ENCODE assay signal across 9 mouse cellular contexts in genomic region chr5:92239333-92240232, GRCm38 (mm10). TPM values are rescaled to one million over a fixed set of nuclear protein-coding genes. Genes with fewer than 3 reads are reported as not detected.
A peak's percentile ranks its signal among the peaks of the same experiment; 100 is the strongest.
DNase-seq lines count a peak whose midpoint lies in the region; ATAC-seq and TF ChIP-seq lines count a peak whose summit lies in the region.
"Had no signal": no experiment of that assay in that cellular context is flagged by ENCODE, and none has a peak within 500 bp of the region (broad histone marks: within the 10 kb centered on the region; RNA-seq: fewer than 3 reads in every experiment).

No protein-coding gene starts in this region.

- no peaks in the 10 kb centered on the region for H3K9me3 ChIP-seq in intestine, embryonic 15.5 days

- H3K79me2 ChIP-seq in heart, adult 2 months (replicated peaks; ENCODE audit: control insufficient read depth, insufficient read depth, low read length): no peaks in the 10 kb centered on the region

- no peak overlapping the region for H3K27ac ChIP-seq in heart, adult 2 months
- H3K27ac ChIP-seq in intestine, embryonic 15.5 days: no peak overlapping the region

- intact Hi-C loops in heart, adult 2 months (cut with DNase I): no loop called here
- intact Hi-C loops in heart, postnatal 25 days (cut with DNase I): loop anchor here (2.0 to 10.0 kb wide), 2 partner anchors 45 to 775 kb away; no protein-coding TSS in a partner anchor

- H3K4me1 ChIP-seq in heart, adult 2 months (ENCODE audit: control insufficient read depth, insufficient read depth, low read length): no peaks in the 10 kb centered on the region
- no peaks in the 10 kb centered on the region for H3K4me1 ChIP-seq in intestine, embryonic 15.5 days (replicated peaks)

- TF ChIP-seq POLR2A in heart, adult 2 months (IDR thresholded peaks at IDR 0.05; ENCODE audit: insufficient read depth, low read depth, low read length): no peak

- H3K4me2 ChIP-seq in intestine, embryonic 15.5 days (replicated peaks): peak overlapping the region; percentile 37

- TF ChIP-seq EP300 in heart, adult 2 months (IDR thresholded peaks at IDR 0.05; ENCODE audit: insufficient read depth, low read depth, low read length): no peak

- 40% methylated on average over 29 of the region's 29 CpGs for WGBS in heart, adult 2 months
- WGBS in intestine, embryonic 15.5 days: 50% methylated on average over 29 of the region's 29 CpGs

- peak; percentile 38 to 64 for DNase-seq in heart, adult 2 months
- DNase-seq in heart, postnatal 25 days (ENCODE audit: low spot score): no peak
- peak; percentile 44 to 75 for DNase-seq in cerebellum, postnatal 4 days (ENCODE audit: low spot score in 2 of 2)
- peak; percentile 22 to 24 for DNase-seq in gastrocnemius, adult 8-10 months (ENCODE audit: low spot score in 2 of 2)
- peak; percentile 55 to 59 for DNase-seq in left cerebral cortex, adult 8-10 months (ENCODE audit: low spot score in 2 of 2)
- peak; percentile 24 for DNase-seq in skeletal muscle tissue, adult 2 months (ENCODE audit: low read depth, low spot score)

- no peak overlapping the region for H3K4me3 ChIP-seq in heart, adult 2 months
- H3K4me3 ChIP-seq in intestine, embryonic 15.5 days (replicated peaks): no peak overlapping the region

- H3K9ac ChIP-seq in heart, adult 2 months (ENCODE audit: low read depth, low read length): no peak overlapping the region
- H3K9ac ChIP-seq in intestine, embryonic 15.5 days: no peak overlapping the region

- ATAC-seq in intestine, embryonic 15.5 days: peak; percentile 55
- peak; percentile 68 for ATAC-seq in megakaryocyte-erythroid progenitor cell, adult 5-6 weeks (replicated peaks; ENCODE audit: low FRiP score, low TSS enrichment, poor library complexity, severe bottlenecking)

- peak; percentile 80 for TF ChIP-seq CTCF in heart, adult 2 months (IDR thresholded peaks at IDR 0.05)

- no peaks in the 10 kb centered on the region for H3K36me3 ChIP-seq in heart, adult 2 months (ENCODE audit: control insufficient read depth, insufficient read depth, low read length)
- H3K36me3 ChIP-seq in intestine, embryonic 15.5 days: no peaks in the 10 kb centered on the region

- H3K27me3 ChIP-seq in heart, adult 2 months (ENCODE audit: control insufficient read depth, insufficient read depth, low read length): 0 out of 2 replicates have a peak, but pooled peaks cover 1% of the 10 kb centered on the region
- H3K27me3 ChIP-seq in intestine, embryonic 15.5 days (replicated peaks): no peaks in the 10 kb centered on the region

RNA-seq across cellular contexts. Expression of gene Ppef2, which starts 16.5 kb away (rescaled TPM):
- not detected for total RNA-seq in heart, adult 2 months (2021)
- polyA plus RNA-seq in heart, adult 2 months (2012; rRNA removed): 0.44 and 0.74 TPM in 2 replicates
- under 1 TPM in 1 of 2 experiments, not detected in 1; 0.16 TPM for total RNA-seq in heart, postnatal 25 days (2021)
- total RNA-seq in gastrocnemius, adult 8-10 months (2022): under 1 TPM in 1 of 4 experiments, not detected in 3; 0.19 TPM
- polyA plus RNA-seq in intestine, embryonic 15.5 days (2015; fragmentation: Nextera tagmentation; extraction: Ambion mirVana): 0.39 and 0.59 TPM in 2 replicates
- 1 to 10 TPM in 1 of 4 experiments, under 1 TPM in 3; 0.53 to 1.1 (median 0.83) TPM for total RNA-seq in left cerebral cortex, adult 8-10 months (2022)
- not detected in 2 replicates for total RNA-seq in megakaryocyte-erythroid progenitor cell, adult 5-6 weeks (2014; fragmentation: Nextera tagmentation)
- not detected in 2 replicates for total RNA-seq in megakaryocyte-erythroid progenitor cell, adult 5-6 weeks (2017)

RNA-seq across cellular contexts. Expression of gene U90926, which starts 24.4 kb away (rescaled TPM):
- total RNA-seq in heart, adult 2 months (2021): not detected
- not detected in 2 replicates for polyA plus RNA-seq in heart, adult 2 months (2012; rRNA removed)
- not detected for total RNA-seq in heart, postnatal 25 days (2021)
- not detected for total RNA-seq in gastrocnemius, adult 8-10 months (2022)
- polyA plus RNA-seq in intestine, embryonic 15.5 days (2015; fragmentation: Nextera tagmentation; extraction: Ambion mirVana): not detected in 2 replicates
- total RNA-seq in left cerebral cortex, adult 8-10 months (2022): not detected
- total RNA-seq in megakaryocyte-erythroid progenitor cell, adult 5-6 weeks (2014; fragmentation: Nextera tagmentation): not detected in 2 replicates
- not detected in 2 replicates for total RNA-seq in megakaryocyte-erythroid progenitor cell, adult 5-6 weeks (2017)
- total RNA-seq: neutrophil, adult 5-6 weeks had no signal

RNA-seq across cellular contexts. Expression of gene Naaa, which starts 38.4 kb away (rescaled TPM):
- total RNA-seq in heart, adult 2 months (2021): 10 to 100 TPM; 14.2 to 16.1 TPM
- 16.8 and 20.4 TPM in 2 replicates for polyA plus RNA-seq in heart, adult 2 months (2012; rRNA removed)
- total RNA-seq in heart, postnatal 25 days (2021): 10 to 100 TPM; 12.6 to 12.9 TPM
- total RNA-seq in gastrocnemius, adult 8-10 months (2022): 1 to 10 TPM; 4.7 to 6.2 (median 5.6) TPM
- 24.2 and 26.8 TPM in 2 replicates for polyA plus RNA-seq in intestine, embryonic 15.5 days (2015; fragmentation: Nextera tagmentation; extraction: Ambion mirVana)
- total RNA-seq in left cerebral cortex, adult 8-10 months (2022): 10 to 100 TPM; 38.8 to 42.6 (median 42.1) TPM
- total RNA-seq in megakaryocyte-erythroid progenitor cell, adult 5-6 weeks (2014; fragmentation: Nextera tagmentation): 1.1 and 2.9 TPM in 2 replicates
- 2.1 and 5.6 TPM in 2 replicates for total RNA-seq in megakaryocyte-erythroid progenitor cell, adult 5-6 weeks (2017)
